Mouse (Mus musculus) forebrain, embryonic 14.5 days (tissue): ENCODE data around the gene Adamts3. TPM values are rescaled to one million over a fixed set of nuclear protein-coding genes. Genes with fewer than 3 reads are reported as not detected.

Source experiments
- ATAC-seq: fragments of 200-750 bp; cut with Nextera tagmentation; 2 replicates; pipeline ENCODE4 v1.8.0; 2017; ENCODE audit warnings: mild to moderate bottlenecking, moderate library complexity
- DNase-seq: peaks from one replicate; pipeline ENCODE4 v3.0.0-alpha.2; 2015; ENCODE audit warnings: low spot score
- H3K27ac ChIP-seq: fragments of 300-500 bp; sonication (generic); 2 replicates; pipeline ENCODE4 v1.5.1; 2014; ENCODE audit warnings: low read depth, mild to moderate bottlenecking, control low read depth, low read length, moderate library complexity
- H3K27me3 ChIP-seq: fragments of 300-500 bp; sonication (generic); replicated peaks from 2 replicates; pipeline ENCODE4 v1.6.1; 2014; ENCODE audit warnings: low read length, control low read depth, mixed read lengths; ENCODE audit not compliant: control insufficient read depth, insufficient read depth
- H3K36me3 ChIP-seq: fragments of 300-500 bp; sonication (generic); 2 replicates; pipeline ENCODE4 v1.6.1; 2014; ENCODE audit warnings: low read length, control low read depth; ENCODE audit not compliant: control insufficient read depth, insufficient read depth
- H3K4me1 ChIP-seq: fragments of 300-500 bp; sonication (generic); 2 replicates; pipeline ENCODE4 v1.6.1; 2014; ENCODE audit warnings: antibody characterized with exemption, low read length, control low read depth; ENCODE audit not compliant: control insufficient read depth, insufficient read depth
- H3K4me2 ChIP-seq: fragments of 300-500 bp; sonication (generic); 2 replicates; pipeline ENCODE4 v1.6.1; 2014; ENCODE audit warnings: mild to moderate bottlenecking, control low read depth, low read length
- H3K4me3 ChIP-seq: fragments of 300-500 bp; sonication (generic); 2 replicates; pipeline ENCODE4 v1.5.1; 2014; ENCODE audit warnings: low read depth, low read length, control low read depth
- H3K9ac ChIP-seq: fragments of 300-500 bp; sonication (generic); 2 replicates; pipeline ENCODE4 v1.6.1; 2014; ENCODE audit warnings: mild to moderate bottlenecking, low read length, control low read depth, moderate library complexity
- H3K9me3 ChIP-seq: fragments of 300-500 bp; sonication (generic); replicated peaks from 2 replicates; pipeline ENCODE4 v1.6.1; 2016; ENCODE audit warnings: low read length, control low read depth, mixed read lengths; ENCODE audit not compliant: control insufficient read depth
- WGBS: fragments of 180-500 bp; shearing (Covaris S2); extraction: QIAGEN DNeasy Blood & Tissue Kit; methylation state at CpG from one replicate; pipeline ENCODE4 v1.1.7; 2014; 5-methylcytosine and 5-hydroxymethylcytosine counted together
- polyA plus RNA-seq: library from polyadenylated mRNA; unstranded; fragments of >200 nt; fragmentation: Nextera tagmentation; extraction: Ambion mirVana; gene quantifications from 2 replicates; pipeline ENCODE4 v1.2.1, GENCODE M21; 2014

The Adamts3 gene
- polyA plus RNA-seq, 1 experiment from 2014 or later, result 14.6 TPM

DNA sequence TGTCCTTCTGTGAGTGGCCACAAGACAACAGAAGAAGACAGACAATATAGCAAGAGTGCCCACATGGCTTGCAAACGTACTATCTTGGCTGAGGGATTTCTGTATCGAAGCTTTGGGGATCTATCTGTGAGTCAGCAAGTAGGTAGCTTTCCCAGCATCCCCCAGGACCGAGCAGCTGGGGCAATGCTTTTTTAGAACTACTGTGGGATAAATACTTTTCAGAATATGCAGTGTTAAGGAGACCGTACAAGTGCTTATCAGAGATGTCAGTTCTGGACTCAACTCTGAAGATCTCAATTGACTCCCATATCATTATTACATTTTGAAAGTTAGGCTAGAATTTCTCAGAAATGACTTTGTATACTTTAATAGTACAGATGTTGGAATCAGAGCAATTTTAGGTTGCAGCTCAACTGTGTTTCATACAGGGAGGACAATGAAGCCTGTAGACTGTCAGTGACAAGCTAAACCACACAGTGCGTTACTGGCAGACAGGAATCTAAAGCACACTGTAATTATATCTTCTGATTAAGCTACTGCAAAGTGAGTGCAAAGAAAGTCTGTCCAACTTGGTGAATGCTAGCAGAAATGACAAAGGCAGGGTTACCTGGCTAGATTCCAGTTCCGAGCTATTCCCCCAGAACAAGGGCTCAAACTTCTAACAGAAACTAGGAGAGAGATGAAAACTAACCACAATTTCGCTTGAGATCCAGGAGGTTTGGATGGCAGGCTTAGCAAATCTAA lies 171.8 kb downstream of the Adamts3 start:
- Histone ChIP-seq H3K9ac (no peak overlapping the region), H3K4me2 (no peak overlapping the region), H3K9me3 (no peaks in the 10 kb centered on the region), H3K36me3 (no peaks in the 10 kb centered on the region), H3K27ac (peak overlapping the region; percentile 1; the same call in 1 of the 2 replicates), H3K4me3 (no peak overlapping the region), H3K27me3 (no peaks in the 10 kb centered on the region), H3K4me1 (peaks cover 8% of the 10 kb centered on the region; the same call in 1 of the 2 replicates)
- DNase-seq (peak; percentile 56), ATAC-seq (peak; percentile 77)
- 49% methylated on average over 7 of the region's 7 CpGs for WGBS

DNA sequence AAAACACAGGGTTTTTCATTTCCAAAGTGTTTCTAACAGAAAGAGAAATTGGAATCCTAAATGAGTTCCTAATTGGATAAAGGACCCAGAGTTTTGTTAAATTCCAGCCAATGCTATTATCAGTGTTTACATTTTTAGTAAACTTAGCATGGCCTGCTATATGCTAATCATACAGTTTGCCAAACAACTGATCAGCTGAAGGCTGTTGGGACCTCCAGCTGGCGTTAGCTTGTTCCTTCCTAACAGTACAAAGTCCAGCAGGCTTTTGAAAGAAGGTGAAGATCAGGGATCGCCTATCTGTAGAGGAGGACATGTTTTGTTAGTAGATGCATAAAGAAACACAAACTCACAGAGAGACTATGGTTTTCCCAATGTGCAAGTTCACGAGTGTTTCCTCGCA lies 173.7 kb downstream of the Adamts3 start:
- H3K9ac ChIP-seq, result no peak overlapping the region
- no peaks in the 10 kb centered on the region for H3K27me3 ChIP-seq
- 54% methylated on average over 4 of the region's 4 CpGs for WGBS
- no peaks in the 10 kb centered on the region for H3K9me3 ChIP-seq
- H3K36me3 ChIP-seq, result no peaks in the 10 kb centered on the region
- no peak overlapping the region for H3K4me2 ChIP-seq
- H3K27ac ChIP-seq, result no peak overlapping the region
- DNase-seq, result no peak
- ATAC-seq, result no peak
- no peak overlapping the region for H3K4me3 ChIP-seq
- peaks cover 13% of the 10 kb centered on the region for H3K4me1 ChIP-seq

DNA sequence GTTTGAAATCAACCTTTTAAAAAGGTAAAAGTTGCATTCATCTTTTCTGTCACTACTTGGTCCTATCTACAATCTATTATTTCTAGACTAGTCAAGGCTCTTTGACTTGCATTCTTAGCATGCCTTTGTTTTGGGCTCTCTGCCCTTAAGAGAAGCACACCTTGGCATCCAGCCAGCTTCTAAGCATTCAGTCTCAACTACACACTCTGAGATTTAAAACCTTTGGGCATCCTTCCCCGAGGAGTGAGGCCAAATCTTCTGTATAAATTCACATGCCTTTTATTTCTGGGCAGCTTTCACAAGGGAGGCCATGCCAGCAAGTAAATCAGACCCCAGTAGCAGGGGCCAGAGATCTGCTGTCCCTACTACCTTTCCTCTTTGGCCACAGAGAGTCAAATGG lies 178.9 kb downstream of the Adamts3 start:
- H3K27me3 ChIP-seq, result no peaks in the 10 kb centered on the region
- DNase-seq, result peak; percentile 92
- H3K27ac ChIP-seq, result peak overlapping the region; percentile 66; the same call in 1 of the 2 replicates
- peaks cover 29% of the 10 kb centered on the region for H3K4me1 ChIP-seq
- no peaks in the 10 kb centered on the region for H3K9me3 ChIP-seq
- H3K4me2 ChIP-seq, result no peak overlapping the region
- H3K36me3 ChIP-seq, result no peaks in the 10 kb centered on the region
- no peak overlapping the region for H3K9ac ChIP-seq
- H3K4me3 ChIP-seq, result no peak overlapping the region
- peak; percentile 30 for ATAC-seq
- WGBS, result 7% methylated on average over 1 of the region's 1 CpGs

DNA sequence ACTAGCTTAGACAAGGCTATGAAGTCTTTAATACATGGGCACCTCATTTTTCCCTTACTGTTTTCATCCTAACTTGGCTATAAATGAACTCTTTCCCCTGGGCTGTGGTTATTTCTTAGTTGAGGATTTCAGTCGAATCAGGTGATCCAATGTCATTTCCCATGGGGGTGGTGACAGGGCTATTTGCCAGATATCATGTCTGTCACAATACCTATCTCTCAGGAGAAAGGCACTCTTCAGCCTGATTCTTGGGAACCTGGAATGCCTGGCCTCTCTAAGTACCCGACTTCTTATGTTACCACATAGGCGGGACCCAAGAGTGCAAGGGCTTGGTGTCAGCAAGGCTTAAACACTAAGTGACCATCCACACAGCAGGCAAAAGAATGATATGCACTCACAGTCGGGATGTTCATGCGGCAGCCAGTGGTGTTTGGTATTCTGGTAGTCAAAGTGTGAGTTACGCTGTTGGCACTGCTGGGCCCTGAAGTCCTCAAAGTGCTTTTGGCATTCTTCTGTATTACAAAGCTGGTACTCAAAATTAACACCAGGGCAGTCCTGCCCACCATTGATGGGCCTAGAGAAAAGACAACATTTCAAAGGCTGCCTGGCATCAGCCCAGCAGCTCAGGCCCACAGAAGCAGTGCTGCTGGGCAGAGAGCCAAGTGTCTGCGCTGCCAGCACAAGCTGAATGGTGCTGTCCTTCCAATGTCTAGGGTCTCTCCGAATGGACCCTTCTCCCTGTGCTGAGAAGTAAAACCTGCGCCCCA lies 181.7 kb downstream of the Adamts3 start:
- Histone ChIP-seq H3K9ac (no peak overlapping the region), H3K4me1 (peaks cover 29% of the 10 kb centered on the region), H3K4me3 (no peak overlapping the region), H3K27me3 (no peaks in the 10 kb centered on the region), H3K4me2 (0 out of 2 replicates have a peak overlapping the region, but pooled peaks have one; percentile 16), H3K27ac (peak overlapping the region; percentile 65; the same call in 1 of the 2 replicates), H3K36me3 (no peaks in the 10 kb centered on the region), H3K9me3 (no peaks in the 10 kb centered on the region)
- ATAC-seq, result peak; percentile 94
- WGBS, result 16% methylated on average over 9 of the region's 9 CpGs
- peak; percentile 96 for DNase-seq

DNA sequence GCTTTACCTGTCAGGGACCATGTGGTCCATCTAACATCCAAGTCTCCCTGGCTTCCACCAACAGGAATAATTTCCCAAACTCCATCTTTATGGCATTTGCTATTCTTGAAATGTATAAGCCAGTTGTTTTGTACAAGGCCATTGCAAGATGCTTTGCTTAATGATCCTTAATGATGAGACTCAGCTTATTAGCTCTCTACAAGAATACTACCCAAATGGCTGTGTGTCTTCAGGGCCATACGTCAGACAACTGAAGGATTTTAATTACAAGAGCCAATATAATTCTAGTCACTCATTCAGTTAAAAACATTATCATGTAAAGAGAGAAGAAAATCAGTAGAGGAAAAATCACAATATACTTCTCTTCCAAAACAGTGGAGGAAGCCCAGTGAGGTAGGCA lies 195.3 kb downstream of the Adamts3 start:
- Histone ChIP-seq H3K27ac (no peak overlapping the region), H3K4me3 (no peak overlapping the region), H3K4me2 (no peak overlapping the region), H3K9ac (no peak overlapping the region), H3K4me1 (no peaks in the 10 kb centered on the region), H3K9me3 (no peaks in the 10 kb centered on the region), H3K36me3 (no peaks in the 10 kb centered on the region), H3K27me3 (no peaks in the 10 kb centered on the region)
- ATAC-seq, result no peak
- WGBS, result 71% methylated on average over 1 of the region's 1 CpGs
- no peak for DNase-seq

DNA sequence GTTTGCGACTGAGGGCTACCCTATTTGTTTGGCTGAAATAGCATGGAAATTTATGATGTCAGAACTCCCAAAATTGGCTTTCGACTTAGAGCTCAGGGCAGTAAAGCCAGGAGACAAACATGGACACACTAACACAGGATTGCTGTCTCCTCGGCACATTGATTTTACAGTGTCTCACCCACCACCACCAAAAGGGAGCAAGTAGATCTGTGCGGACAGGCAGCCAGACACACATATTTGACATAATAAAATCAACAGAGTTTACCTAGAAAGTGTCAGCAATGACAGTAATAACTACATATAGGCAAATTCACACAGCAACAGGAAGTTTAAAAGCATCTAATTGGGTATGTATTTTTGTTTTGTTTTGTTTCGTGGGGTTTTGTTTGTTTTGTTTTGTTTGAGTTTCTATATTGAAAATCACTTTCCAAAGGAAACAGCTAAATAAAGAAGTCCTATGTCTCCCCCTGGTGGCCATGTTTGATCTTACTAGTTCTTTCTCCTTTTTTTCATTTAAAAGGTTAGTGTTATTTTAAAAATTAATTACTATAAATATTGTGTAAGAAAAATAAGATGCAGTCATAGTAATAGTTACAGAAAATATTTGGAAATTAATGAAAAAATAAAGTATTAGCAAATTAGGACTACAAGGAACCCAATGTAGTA lies 203.1 kb downstream of the Adamts3 start:
- Histone ChIP-seq H3K27ac (no peak overlapping the region), H3K4me2 (no peak overlapping the region), H3K27me3 (no peaks in the 10 kb centered on the region), H3K4me1 (no peaks in the 10 kb centered on the region), H3K9me3 (no peaks in the 10 kb centered on the region), H3K9ac (no peak overlapping the region), H3K36me3 (0 out of 2 replicates have a peak, but pooled peaks cover 3% of the 10 kb centered on the region), H3K4me3 (no peak overlapping the region)
- ATAC-seq (peak; percentile 52), DNase-seq (peak; percentile 88)
- WGBS, result 70% methylated on average over 5 of the region's 5 CpGs

DNA sequence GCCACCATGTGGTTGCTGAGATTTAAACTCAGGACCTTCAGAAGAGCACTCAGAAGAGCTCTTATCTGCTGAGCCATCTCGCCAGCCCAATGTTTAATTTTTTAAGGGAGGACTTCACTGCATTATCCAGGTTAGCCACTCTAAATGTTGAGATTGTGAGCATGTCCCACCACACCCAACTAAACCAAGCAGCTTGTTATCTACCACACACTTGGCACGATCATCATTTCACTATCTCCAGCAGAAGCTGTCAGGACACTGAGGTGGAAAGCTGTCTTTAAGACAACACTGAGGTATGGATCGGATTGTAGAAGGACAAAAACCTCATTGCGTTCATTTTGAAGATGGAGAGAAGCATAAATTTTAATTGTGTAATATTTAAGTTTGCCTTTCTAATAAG lies 205.0 kb downstream of the Adamts3 start:
- 92% methylated on average over 4 of the region's 4 CpGs for WGBS
- ATAC-seq (no peak), DNase-seq (no peak)
- Histone ChIP-seq H3K27me3 (no peaks in the 10 kb centered on the region), H3K27ac (no peak overlapping the region), H3K9me3 (no peaks in the 10 kb centered on the region), H3K36me3 (0 out of 2 replicates have a peak, but pooled peaks cover 3% of the 10 kb centered on the region), H3K9ac (no peak overlapping the region), H3K4me3 (no peak overlapping the region), H3K4me1 (no peaks in the 10 kb centered on the region), H3K4me2 (no peak overlapping the region)

DNA sequence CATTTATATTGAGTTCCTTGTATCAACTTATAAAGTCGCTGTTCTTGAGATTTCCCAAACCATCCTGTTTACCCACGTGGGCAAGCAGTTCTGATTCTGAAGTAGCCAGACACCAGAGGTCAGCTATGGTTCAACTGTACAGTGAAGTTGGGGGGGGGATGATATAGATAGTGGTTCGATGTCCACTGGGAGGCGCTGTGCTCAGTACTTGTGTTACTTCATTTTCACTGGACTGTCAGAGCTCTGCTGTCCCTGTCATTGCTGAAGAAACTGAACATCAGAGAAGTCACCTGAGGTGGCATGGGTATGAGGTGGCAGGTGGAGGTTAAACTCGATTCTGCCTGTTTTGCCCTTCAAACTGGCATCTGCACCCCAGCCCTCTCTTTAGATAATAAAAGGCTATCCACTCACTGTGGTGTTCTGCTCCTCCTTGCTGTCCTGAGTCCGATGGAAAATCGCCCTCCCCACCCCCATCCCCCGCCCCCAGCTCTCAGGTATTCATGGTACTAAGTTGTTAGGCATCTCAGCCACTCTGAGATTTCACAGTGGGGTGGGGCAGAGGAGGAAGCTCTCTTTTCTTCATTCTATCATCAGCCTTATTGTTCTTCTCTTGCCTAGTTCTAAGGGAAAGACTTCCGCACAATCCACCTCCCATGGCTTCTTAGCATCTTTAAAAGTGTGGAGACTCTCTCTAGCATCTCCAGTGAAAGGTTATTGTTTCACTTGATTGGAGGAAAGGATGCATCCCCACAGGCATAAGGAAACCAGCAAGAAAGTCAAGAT lies 208.9 kb downstream of the Adamts3 start:
- H3K27ac ChIP-seq, result no peak overlapping the region
- DNase-seq, result no peak
- no peak for ATAC-seq
- H3K4me2 ChIP-seq, result no peak overlapping the region
- H3K9me3 ChIP-seq, result no peaks in the 10 kb centered on the region
- no peaks in the 10 kb centered on the region for H3K27me3 ChIP-seq
- no peak overlapping the region for H3K4me3 ChIP-seq
- 79% methylated on average over 9 of the region's 9 CpGs for WGBS
- H3K9ac ChIP-seq, result no peak overlapping the region
- 0 out of 2 replicates have a peak, but pooled peaks cover 3% of the 10 kb centered on the region for H3K36me3 ChIP-seq
- H3K4me1 ChIP-seq, result no peaks in the 10 kb centered on the region
